Mouse (Mus musculus) lung, embryonic 15.5 days (tissue): Measurements from ENCODE around the gene Vta1. TPM values are rescaled to one million over a fixed set of nuclear protein-coding genes. Genes with fewer than 3 reads are reported as not detected.

ENCODE experiments used
- ATAC-seq: fragments of 200-750 bp; cut with Nextera tagmentation; 2 replicates; pipeline ENCODE4 v1.8.0; 2017; ENCODE audit warnings: moderate number of reproducible peaks, borderline replicate concordance; ENCODE audit not compliant: low FRiP score, low TSS enrichment; ENCODE audit errors: extremely low read depth
- H3K27ac ChIP-seq: fragments of 300-500 bp; sonication (generic); 2 replicates; pipeline ENCODE4 v1.5.1; 2015; ENCODE audit warnings: moderate library complexity, mild to moderate bottlenecking, inconsistent platforms
- H3K27me3 ChIP-seq: fragments of 300-500 bp; sonication (generic); 2 replicates; pipeline ENCODE4 v1.6.1; 2015; ENCODE audit warnings: inconsistent platforms
- H3K36me3 ChIP-seq: fragments of 300-500 bp; sonication (generic); 2 replicates; pipeline ENCODE4 v1.6.1; 2015; ENCODE audit warnings: inconsistent platforms
- H3K4me1 ChIP-seq: fragments of 300-500 bp; sonication (generic); 2 replicates; pipeline ENCODE4 v1.6.1; 2015; ENCODE audit warnings: inconsistent platforms
- H3K4me2 ChIP-seq: fragments of 300-500 bp; sonication (generic); 2 replicates; pipeline ENCODE4 v1.6.1; 2015; ENCODE audit warnings: inconsistent platforms, mild to moderate bottlenecking, moderate library complexity
- H3K4me3 ChIP-seq: fragments of 300-500 bp; sonication (generic); 2 replicates; pipeline ENCODE4 v1.5.1; 2015; ENCODE audit warnings: mild to moderate bottlenecking, inconsistent platforms
- H3K9ac ChIP-seq: fragments of 300-500 bp; sonication (generic); 2 replicates; pipeline ENCODE4 v1.6.1; 2015; ENCODE audit warnings: inconsistent platforms
- H3K9me3 ChIP-seq: fragments of 300-500 bp; sonication (generic); 2 replicates; pipeline ENCODE4 v1.6.1; 2016; ENCODE audit warnings: inconsistent platforms
- WGBS: fragments of 180-500 bp; shearing (Covaris S2); methylation state at CpG from one replicate; pipeline ENCODE4 v1.1.7; 2015; 5-methylcytosine and 5-hydroxymethylcytosine counted together
- polyA plus RNA-seq: library from polyadenylated mRNA; unstranded; fragments of >200 nt; fragmentation: Nextera tagmentation; extraction: Ambion mirVana; gene quantifications from 2 replicates; pipeline ENCODE4 v1.2.1, GENCODE M21; 2015

Gene Vta1
- polyA plus RNA-seq, 1 experiment from 2014 or later: 98.1 TPM

- Histone ChIP-seq H3K4me2 (no peak overlapping the region), H3K4me3 (no peak overlapping the region), H3K9ac (no peak overlapping the region), H3K4me1 (peaks cover 7% of the 10 kb centered on the region; the same call in 1 of the 2 replicates), H3K27me3 (no peaks in the 10 kb centered on the region), H3K9me3 (no peaks in the 10 kb centered on the region), H3K36me3 (no peaks in the 10 kb centered on the region), H3K27ac (peak overlapping the region; percentile 38)
- WGBS: 18% methylated on average over 1 of the region's 1 CpGs
- peak; percentile 70; the same call in 1 of the 2 replicates for ATAC-seq
These were observed 65.7 kb downstream of the Vta1 start for GRCm38 (mm10) chr10:14639635-14640034.

- Histone ChIP-seq H3K27ac (no peak overlapping the region), H3K36me3 (no peaks in the 10 kb centered on the region), H3K4me3 (no peak overlapping the region), H3K9ac (no peak overlapping the region), H3K9me3 (no peaks in the 10 kb centered on the region), H3K4me2 (no peak overlapping the region), H3K4me1 (peaks cover 7% of the 10 kb centered on the region; the same call in 1 of the 2 replicates), H3K27me3 (no peaks in the 10 kb centered on the region)
- 68% methylated on average over 4 of the region's 4 CpGs for WGBS
- ATAC-seq: no peak
These were observed 66.3 kb downstream of the Vta1 start for GRCm38 (mm10) chr10:14639043-14639442.

- no peaks in the 10 kb centered on the region for H3K36me3 ChIP-seq
- no peak overlapping the region for H3K9ac ChIP-seq
- no peak overlapping the region for H3K4me3 ChIP-seq
- no peaks in the 10 kb centered on the region for H3K9me3 ChIP-seq
- no peak overlapping the region for H3K4me2 ChIP-seq
- no peak for ATAC-seq
- 82% methylated on average over 1 of the region's 1 CpGs for WGBS
- no peak overlapping the region for H3K27ac ChIP-seq
- no peaks in the 10 kb centered on the region for H3K4me1 ChIP-seq
- no peaks in the 10 kb centered on the region for H3K27me3 ChIP-seq
These were observed 79.7 kb downstream of the Vta1 start for GRCm38 (mm10) chr10:14625706-14626105.

- H3K4me2 ChIP-seq: no peak overlapping the region
- no peak for ATAC-seq
- no peaks in the 10 kb centered on the region for H3K36me3 ChIP-seq
- no peak overlapping the region for H3K9ac ChIP-seq
- no peaks in the 10 kb centered on the region for H3K9me3 ChIP-seq
- 72% methylated on average over 1 of the region's 1 CpGs for WGBS
- no peak overlapping the region for H3K27ac ChIP-seq
- no peaks in the 10 kb centered on the region for H3K4me1 ChIP-seq
- no peak overlapping the region for H3K4me3 ChIP-seq
- no peaks in the 10 kb centered on the region for H3K27me3 ChIP-seq
These were observed 86.2 kb downstream of the Vta1 start for GRCm38 (mm10) chr10:14619156-14619555.

- no peak for ATAC-seq
- WGBS: 75% methylated on average over 1 of the region's 1 CpGs
- H3K4me3 ChIP-seq: no peak overlapping the region
- no peak overlapping the region for H3K9ac ChIP-seq
- no peak overlapping the region for H3K4me2 ChIP-seq
- H3K9me3 ChIP-seq: no peaks in the 10 kb centered on the region
- no peaks in the 10 kb centered on the region for H3K4me1 ChIP-seq
- no peaks in the 10 kb centered on the region for H3K36me3 ChIP-seq
- no peaks in the 10 kb centered on the region for H3K27me3 ChIP-seq
- no peak overlapping the region for H3K27ac ChIP-seq
These were observed 87.1 kb downstream of the Vta1 start for GRCm38 (mm10) chr10:14618301-14618700.

GRCm38 (mm10) chr10:14615441-14615840 is 89.9 kb downstream of the Vta1 start:
- Histone ChIP-seq H3K27me3 (no peaks in the 10 kb centered on the region), H3K27ac (no peak overlapping the region), H3K9ac (no peak overlapping the region), H3K4me2 (no peak overlapping the region), H3K4me1 (no peaks in the 10 kb centered on the region), H3K9me3 (no peaks in the 10 kb centered on the region), H3K36me3 (no peaks in the 10 kb centered on the region), H3K4me3 (no peak overlapping the region)
- ATAC-seq: no peak

GRCm38 (mm10) chr10:14607597-14607996 is 97.8 kb downstream of the Vta1 start:
- 72% methylated on average over 5 of the region's 5 CpGs for WGBS
- Histone ChIP-seq H3K4me1 (no peaks in the 10 kb centered on the region), H3K27me3 (no peaks in the 10 kb centered on the region), H3K4me3 (no peak overlapping the region), H3K36me3 (no peaks in the 10 kb centered on the region), H3K9me3 (no peaks in the 10 kb centered on the region), H3K27ac (no peak overlapping the region), H3K9ac (no peak overlapping the region), H3K4me2 (no peak overlapping the region)
- ATAC-seq: no peak

Other genes with a start within 250 kb of the Vta1 start
- 23.4 and 23.7 TPM in 2 replicates for gene Adgrg6, start 159.9 kb downstream of the Vta1 start, polyA plus RNA-seq
- gene Nmbr, start within 50 bp of the Vta1 start, polyA plus RNA-seq: 0.39 and 0.74 TPM in 2 replicates
- gene Gje1, start 12.7 kb upstream of the Vta1 start, polyA plus RNA-seq: not detected in 2 replicates